Mouse (Mus musculus) gastrocnemius, adult 18-20 months (tissue): Measurements from ENCODE around the gene Mageb4. TPM values are rescaled to one million over a fixed set of nuclear protein-coding genes. Genes with fewer than 3 reads are reported as not detected.
"Not testable (repeated sequence)": the region's sequence is repeated elsewhere in the genome, so short reads cannot be mapped to it uniquely, and the experiment has no call there.

Experiments
- DNase-seq: peaks from one replicate; pipeline ENCODE4 v3.0.0; 2021; ENCODE audit warnings: low spot score
- long read RNA-seq, 2 experiments: library from polyadenylated mRNA; stranded (forward); transcript quantifications; one replicate each; pipeline ENCODE4 v2.0.0; 2021
- total RNA-seq, 2 experiments: library from RNA; stranded (reverse); gene quantifications; 2 replicates each; pipeline ENCODE4 v1.2.3; 2021

Mageb4 gene
- total RNA-seq = not detected
- long read RNA-seq, experiment 1 = 0 reads
- long read RNA-seq, experiment 2 = 0 reads

GRCm38 (mm10) chrX:86304993-86305392 is at the start of gene Mageb4:
TSS of gene Mageb4 (minus strand) at chrX:86305093.
- not testable (repeated sequence) for DNase-seq

- not testable (repeated sequence) for DNase-seq
Measured at GRCm38 (mm10) chrX:86284597-86284996, 20.3 kb downstream of the Mageb4 start.

GRCm38 (mm10) chrX:86245950-86246349 is 58.9 kb downstream of the Mageb4 start:
- not testable (repeated sequence) for DNase-seq

- no peak for DNase-seq
Measured at GRCm38 (mm10) chrX:86237246-86237645, 67.6 kb downstream of the Mageb4 start.

Other genes starting within 250 kb of the Mageb4 start
- not detected for gene Nr0b1, start 113.3 kb downstream of the Mageb4 start, total RNA-seq